Mouse (Mus musculus): ENCODE data around the gene Immp1l.

GRCm38 (mm10) chr2:105951350-105951940, 47.0 kb downstream of the Immp1l start:
- TF ChIP-seq CTCF (IDR thresholded peaks at IDR 0.05; ENCODE audit: borderline replicate concordance, control insufficient read depth, extremely low read depth, insufficient read depth, low read length, poor library complexity) = no peak
- no peak for TF ChIP-seq POLR2A (IDR thresholded peaks at IDR 0.05; ENCODE audit: control insufficient read depth, extremely low read depth, insufficient read depth, low read length, poor library complexity)

All from thymus, adult 2 months (tissue).